Mouse (Mus musculus): ENCODE measurements around the gene Gfra1.

GRCm38 (mm10) chr19:58297926-58298325, 157.8 kb downstream of the Gfra1 start:
- TF ChIP-seq CTCF (IDR thresholded peaks at IDR 0.05; ENCODE audit: extremely low read depth, insufficient read depth, insufficient read length, insufficient replicate concordance) (no peak), POLR2A (IDR thresholded peaks at IDR 0.05; ENCODE audit: low read depth, low read length) (no peak)

Measured in spleen, adult 2 months (tissue).